Mouse (Mus musculus) liver, embryonic 13.5 days (tissue): ENCODE measurements around the gene Fbxo39. TPM values are rescaled to one million over a fixed set of nuclear protein-coding genes. Genes with fewer than 3 reads are reported as not detected.

Experiments used
- ATAC-seq: fragments of 200-750 bp; cut with Nextera tagmentation; 2 replicates; pipeline ENCODE4 v1.8.0; 2017; ENCODE audit warnings: low read depth, mild to moderate bottlenecking, moderate number of reproducible peaks, moderate library complexity
- DNase-seq: peaks from one replicate; pipeline ENCODE4 v3.0.0; 2022
- H3K27ac ChIP-seq: fragments of 300-500 bp; sonication (generic); 2 replicates; pipeline ENCODE4 v1.5.1; 2015; ENCODE audit warnings: moderate library complexity, mild to moderate bottlenecking, inconsistent platforms
- H3K27me3 ChIP-seq: fragments of 300-500 bp; sonication (generic); 2 replicates; pipeline ENCODE4 v1.6.1; 2015; ENCODE audit warnings: mild to moderate bottlenecking, inconsistent platforms
- H3K36me3 ChIP-seq: fragments of 300-500 bp; sonication (generic); 2 replicates; pipeline ENCODE4 v1.6.1; 2015; ENCODE audit warnings: mild to moderate bottlenecking, inconsistent platforms
- H3K4me1 ChIP-seq: fragments of 300-500 bp; sonication (generic); replicated peaks from 2 replicates; pipeline ENCODE4 v1.6.1; 2015; ENCODE audit warnings: inconsistent platforms
- H3K4me2 ChIP-seq: fragments of 300-500 bp; sonication (generic); 2 replicates; pipeline ENCODE4 v1.6.1; 2015; ENCODE audit warnings: inconsistent platforms, mild to moderate bottlenecking, moderate library complexity
- H3K4me3 ChIP-seq: fragments of 300-500 bp; sonication (generic); replicated peaks from 2 replicates; pipeline ENCODE4 v1.5.1; 2015; ENCODE audit warnings: mild to moderate bottlenecking, inconsistent platforms
- H3K9ac ChIP-seq: fragments of 300-500 bp; sonication (generic); 2 replicates; pipeline ENCODE4 v1.6.1; 2015; ENCODE audit warnings: mild to moderate bottlenecking, inconsistent platforms
- H3K9me3 ChIP-seq: fragments of 300-500 bp; sonication (generic); replicated peaks from 2 replicates; pipeline ENCODE4 v1.6.1; 2016; ENCODE audit warnings: inconsistent platforms
- WGBS: fragments of 180-500 bp; shearing (Covaris S2); methylation state at CpG from one replicate; pipeline ENCODE4 v1.1.7; 2015; ENCODE audit not compliant: insufficient replicate concordance; 5-methylcytosine and 5-hydroxymethylcytosine counted together
- polyA plus RNA-seq: library from polyadenylated mRNA; unstranded; fragments of >200 nt; fragmentation: Nextera tagmentation; extraction: Ambion mirVana; gene quantifications from 2 replicates; pipeline ENCODE4 v1.2.1, GENCODE M21; 2015

Gene Fbxo39
- not detected in 2 replicates for polyA plus RNA-seq

- H3K9ac ChIP-seq = no peak within 1 kb of the TSS
- DNase-seq (no peak), ATAC-seq (no peak)
- peaks cover 38% of the 10 kb centered on the region for H3K27me3 ChIP-seq
- 13% methylated on average over 42 of the region's 42 CpGs for WGBS
- no peak within 1 kb of the TSS for H3K27ac ChIP-seq
- H3K9me3 ChIP-seq = no peaks in the 10 kb centered on the region
- 0 out of 2 replicates have a peak within 1 kb of the TSS, but pooled peaks have one; percentile 8 for H3K4me2 ChIP-seq
- 0 out of 2 replicates have a peak, but pooled peaks cover 5% of the 10 kb centered on the region for H3K4me1 ChIP-seq
- H3K36me3 ChIP-seq = no peaks in the 10 kb centered on the region
- no peak within 1 kb of the TSS for H3K4me3 ChIP-seq
Measured at GRCm38 (mm10) chr11:72314151-72314895, at the start of gene Fbxo39. Gene Fbxo39 (plus strand): TSS chr11:72314444.

- H3K9ac ChIP-seq = no peak overlapping the region
- no peak for DNase-seq
- 6% methylated on average over 11 of the region's 11 CpGs for WGBS
- no peaks in the 10 kb centered on the region for H3K36me3 ChIP-seq
- H3K27ac ChIP-seq = no peak overlapping the region
- ATAC-seq = no peak
- H3K4me2 ChIP-seq = no peak overlapping the region
- peaks cover 57% of the 10 kb centered on the region for H3K27me3 ChIP-seq
- H3K4me3 ChIP-seq = no peak overlapping the region
- H3K9me3 ChIP-seq = no peaks in the 10 kb centered on the region
- peaks cover 10% of the 10 kb centered on the region for H3K4me1 ChIP-seq
Measured at GRCm38 (mm10) chr11:72265483-72265882, 48.8 kb upstream of the Fbxo39 start.

- no peak for DNase-seq
- 0 out of 2 replicates have a peak, but pooled peaks have one; percentile 45 for ATAC-seq
- H3K4me1 ChIP-seq = peaks cover 10% of the 10 kb centered on the region
- peak overlapping the region; percentile 59 for H3K4me2 ChIP-seq
- H3K36me3 ChIP-seq = no peaks in the 10 kb centered on the region
- 2% methylated on average over 46 of the region's 46 CpGs for WGBS
- H3K4me3 ChIP-seq = peak overlapping the region; percentile 42
- peaks cover 57% of the 10 kb centered on the region for H3K27me3 ChIP-seq
- H3K9ac ChIP-seq = 0 out of 2 replicates have a peak overlapping the region, but pooled peaks have one; percentile 5
- no peak overlapping the region for H3K27ac ChIP-seq
- H3K9me3 ChIP-seq = no peaks in the 10 kb centered on the region
Measured at GRCm38 (mm10) chr11:72266207-72266959, 47.9 kb upstream of the Fbxo39 start.

- H3K27ac ChIP-seq = no peak within 1 kb of the TSS
- H3K4me2 ChIP-seq = peak within 1 kb of the TSS; percentile 59
- H3K9ac ChIP-seq = 0 out of 2 replicates have a peak within 1 kb of the TSS, but pooled peaks have one; percentile 5
- H3K4me3 ChIP-seq = peak within 1 kb of the TSS; percentile 42
- H3K27me3 ChIP-seq = peaks cover 61% of the 10 kb centered on the region
- 5% methylated on average over 36 of the region's 36 CpGs for WGBS
- H3K9me3 ChIP-seq = no peaks in the 10 kb centered on the region
- no peak for DNase-seq
- H3K36me3 ChIP-seq = no peaks in the 10 kb centered on the region
- no peak for ATAC-seq
- H3K4me1 ChIP-seq = peaks cover 10% of the 10 kb centered on the region
Measured at GRCm38 (mm10) chr11:72266960-72267560, 47.2 kb upstream of the Fbxo39 start, which contains the start of gene Slc13a5. Gene Slc13a5 (minus strand): TSS chr11:72267222.

GRCm38 (mm10) chr11:72271761-72272160 lies 42.5 kb upstream of the Fbxo39 start:
- Histone ChIP-seq H3K27ac (no peak overlapping the region), H3K9ac (no peak overlapping the region), H3K4me2 (no peak overlapping the region), H3K4me3 (no peak overlapping the region), H3K36me3 (no peaks in the 10 kb centered on the region), H3K9me3 (no peaks in the 10 kb centered on the region), H3K27me3 (peaks cover 27% of the 10 kb centered on the region), H3K4me1 (peaks cover 3% of the 10 kb centered on the region)
- 31% methylated on average over 1 of the region's 1 CpGs for WGBS
- no peak for DNase-seq
- no peak for ATAC-seq

- DNase-seq (no peak), ATAC-seq (no peak)
- Histone ChIP-seq H3K27ac (no peak overlapping the region), H3K27me3 (peaks cover 11% of the 10 kb centered on the region), H3K9me3 (no peaks in the 10 kb centered on the region), H3K4me3 (no peak overlapping the region), H3K4me2 (no peak overlapping the region), H3K4me1 (no peaks in the 10 kb centered on the region), H3K36me3 (no peaks in the 10 kb centered on the region), H3K9ac (no peak overlapping the region)
- WGBS = 39% methylated on average over 3 of the region's 3 CpGs
Measured at GRCm38 (mm10) chr11:72273341-72273740, 40.9 kb upstream of the Fbxo39 start.

GRCm38 (mm10) chr11:72281143-72281851 lies 32.9 kb upstream of the Fbxo39 start:
- H3K4me3 ChIP-seq = no peak overlapping the region
- H3K27ac ChIP-seq = no peak overlapping the region
- no peaks in the 10 kb centered on the region for H3K27me3 ChIP-seq
- H3K36me3 ChIP-seq = no peaks in the 10 kb centered on the region
- ATAC-seq (no peak), DNase-seq (no peak)
- H3K4me2 ChIP-seq = no peak overlapping the region
- no peaks in the 10 kb centered on the region for H3K9me3 ChIP-seq
- no peak overlapping the region for H3K9ac ChIP-seq
- no peaks in the 10 kb centered on the region for H3K4me1 ChIP-seq
- 58% methylated on average over 5 of the region's 5 CpGs for WGBS

GRCm38 (mm10) chr11:72281852-72282400 lies 32.3 kb upstream of the Fbxo39 start:
- Histone ChIP-seq H3K4me1 (no peaks in the 10 kb centered on the region), H3K36me3 (no peaks in the 10 kb centered on the region), H3K27ac (no peak overlapping the region), H3K4me2 (no peak overlapping the region), H3K9ac (no peak overlapping the region), H3K27me3 (no peaks in the 10 kb centered on the region), H3K9me3 (no peaks in the 10 kb centered on the region), H3K4me3 (no peak overlapping the region)
- 47% methylated on average over 5 of the region's 5 CpGs for WGBS
- DNase-seq (no peak), ATAC-seq (no peak)

- ATAC-seq (no peak), DNase-seq (no peak)
- no peak overlapping the region for H3K9ac ChIP-seq
- 77% methylated on average over 16 of the region's 16 CpGs for WGBS
- no peak overlapping the region for H3K4me3 ChIP-seq
- no peak overlapping the region for H3K4me2 ChIP-seq
- H3K4me1 ChIP-seq = no peaks in the 10 kb centered on the region
- H3K27me3 ChIP-seq = no peaks in the 10 kb centered on the region
- H3K9me3 ChIP-seq = no peaks in the 10 kb centered on the region
- no peak overlapping the region for H3K27ac ChIP-seq
- no peaks in the 10 kb centered on the region for H3K36me3 ChIP-seq
Measured at GRCm38 (mm10) chr11:72283486-72284224, 30.6 kb upstream of the Fbxo39 start.

GRCm38 (mm10) chr11:72284532-72285182 lies 29.6 kb upstream of the Fbxo39 start:
- WGBS = 63% methylated on average over 14 of the region's 14 CpGs

More at GRCm38 (mm10) chr11:72284532-72285182, 29.6 kb upstream of the Fbxo39 start:
- H3K9me3 ChIP-seq = no peaks in the 10 kb centered on the region
- H3K27ac ChIP-seq = no peak overlapping the region
- no peak for DNase-seq
- no peak overlapping the region for H3K4me2 ChIP-seq
- ATAC-seq = no peak
- H3K9ac ChIP-seq = no peak overlapping the region
- H3K27me3 ChIP-seq = no peaks in the 10 kb centered on the region
- no peaks in the 10 kb centered on the region for H3K36me3 ChIP-seq
- no peaks in the 10 kb centered on the region for H3K4me1 ChIP-seq
- no peak overlapping the region for H3K4me3 ChIP-seq
